23 mouse cellular contexts compared by ENCODE assay signal in genomic region chr6:140662290-140662689, GRCm38 (mm10). TPM values are rescaled to one million over a fixed set of nuclear protein-coding genes. Genes with fewer than 3 reads are reported as not detected.
DNase-seq lines count a peak whose midpoint lies in the region; ATAC-seq and TF ChIP-seq lines count a peak whose summit lies in the region.
"Had no signal": no experiment of that assay in that cellular context is flagged by ENCODE, and none has a peak within 500 bp of the region (broad histone marks: within the 10 kb centered on the region; RNA-seq: fewer than 3 reads in every experiment).

No protein-coding gene starts in this region.

- H3K4me1 ChIP-seq in lung, postnatal 0 days (ENCODE audit: insufficient read depth, low read depth, low read length): no peaks in the 10 kb centered on the region
- no peaks in the 10 kb centered on the region; the same call in 1 of the 2 replicates for H3K4me1 ChIP-seq in lung, adult 2 months (ENCODE audit: control insufficient read depth, insufficient read depth, low read length)
- H3K4me1 ChIP-seq in MEL (ENCODE audit: control insufficient read depth in 1 of 2, insufficient read depth in 2 of 2, low read length in 2 of 2): no peaks in the 10 kb centered on the region
- H3K4me1 ChIP-seq in heart, postnatal 0 days (ENCODE audit: control insufficient read depth, insufficient read depth): peaks cover 12% of the 10 kb centered on the region; the same call in 1 of the 2 replicates

- peak; percentile 88 for DNase-seq in heart, adult 11 months
- no peak for DNase-seq in heart, adult 8-10 months (ENCODE audit: low spot score)
- DNase-seq in lung, postnatal 0 days (ENCODE audit: low spot score): no peak
- DNase-seq in lung, adult 2 months: no peak
- no peak for DNase-seq in MEL (ENCODE audit: low read depth, low spot score)
- DNase-seq in heart, postnatal 0 days (ENCODE audit: low spot score): no peak
- DNase-seq in adrenal gland, postnatal 10 days: no peak
- DNase-seq: cerebellum, adult 11 months; cerebellum, adult 9-11 months; gastrocnemius, postnatal 10 days; kidney, postnatal 14 days; left cerebral cortex, postnatal 4 days; lung, postnatal 14 days; retina, postnatal 1 day; right cerebral cortex, postnatal 25 days had no signal

- H3K27ac ChIP-seq in lung, postnatal 0 days (ENCODE audit: low read length): no peak overlapping the region
- H3K27ac ChIP-seq in MEL (ENCODE audit: control insufficient read depth, low read depth, low read length): no peak overlapping the region
- 0 out of 2 replicates have a peak overlapping the region, but pooled peaks have one; percentile 9 for H3K27ac ChIP-seq in heart, postnatal 0 days (ENCODE audit: low read depth)
- H3K27ac ChIP-seq: embryonic facial prominence, embryonic 15.5 days; hindbrain, postnatal 0 days; limb, embryonic 15.5 days; liver, embryonic 14.5 days; midbrain, embryonic 13.5 days; neural tube, embryonic 13.5 days had no signal

- no peak for TF ChIP-seq RAD21 in MEL (IDR thresholded peaks at IDR 0.05; ENCODE audit: low read depth, low read length)

- ATAC-seq in lung, postnatal 0 days: 0 out of 2 replicates have a peak, but pooled peaks have one; percentile 19
- peak; percentile 56 for ATAC-seq in heart, postnatal 0 days (ENCODE audit: insufficient read depth, low read depth)
- ATAC-seq: forebrain, embryonic 16.5 days; hindbrain, postnatal 0 days; intestine, embryonic 16.5 days; midbrain, embryonic 13.5 days had no signal

- WGBS in lung, postnatal 0 days: 61% methylated on average over 6 of the region's 6 CpGs
- 49% methylated on average over 6 of the region's 6 CpGs for WGBS in lung, adult 2 months
- WGBS in heart, postnatal 0 days: 60% methylated on average over 6 of the region's 6 CpGs

- H3K27me3 ChIP-seq in lung, postnatal 0 days (replicated peaks; ENCODE audit: insufficient read depth, low read length): no peaks in the 10 kb centered on the region
- H3K27me3 ChIP-seq in MEL (ENCODE audit: control insufficient read depth in 1 of 2, insufficient read depth in 2 of 2, low read length in 2 of 2): no peaks in the 10 kb centered on the region
- no peaks in the 10 kb centered on the region for H3K27me3 ChIP-seq in heart, postnatal 0 days (ENCODE audit: control insufficient read depth, insufficient read depth, low read length)
- H3K27me3 ChIP-seq: embryonic facial prominence, embryonic 15.5 days; limb, embryonic 15.5 days; midbrain, embryonic 13.5 days; neural tube, embryonic 13.5 days had no signal

- H3K9me3 ChIP-seq in lung, postnatal 0 days (ENCODE audit: low read length): no peaks in the 10 kb centered on the region
- no peaks in the 10 kb centered on the region for H3K9me3 ChIP-seq in MEL (replicated peaks; ENCODE audit: insufficient read depth, low read length)
- H3K9me3 ChIP-seq in heart, postnatal 0 days (replicated peaks; ENCODE audit: control insufficient read depth, low read length): no peaks in the 10 kb centered on the region
- H3K9me3 ChIP-seq: embryonic facial prominence, embryonic 15.5 days; limb, embryonic 15.5 days; midbrain, embryonic 13.5 days; neural tube, embryonic 13.5 days had no signal

- H3K36me3 ChIP-seq in lung, postnatal 0 days (ENCODE audit: insufficient read depth, low read length): no peaks in the 10 kb centered on the region
- H3K36me3 ChIP-seq in MEL (ENCODE audit: control insufficient read depth in 1 of 2, insufficient read depth in 2 of 2, low read length in 2 of 2): no peaks in the 10 kb centered on the region
- H3K36me3 ChIP-seq in heart, postnatal 0 days (replicated peaks; ENCODE audit: control insufficient read depth, insufficient read depth, low read length): 0 out of 2 replicates have a peak, but pooled peaks cover 5% of the 10 kb centered on the region
- H3K36me3 ChIP-seq: limb, embryonic 15.5 days; midbrain, embryonic 13.5 days; neural tube, embryonic 13.5 days had no signal

- no peak overlapping the region for H3K9ac ChIP-seq in lung, postnatal 0 days (replicated peaks; ENCODE audit: low read depth)
- H3K9ac ChIP-seq in MEL (ENCODE audit: control insufficient read depth, low read depth, low read length, poor library complexity, severe bottlenecking): no peak overlapping the region
- no peak overlapping the region for H3K9ac ChIP-seq in heart, postnatal 0 days (replicated peaks; ENCODE audit: low read depth, low read length)
- H3K9ac ChIP-seq: embryonic facial prominence, embryonic 15.5 days; limb, embryonic 15.5 days; liver, embryonic 14.5 days; midbrain, embryonic 13.5 days; neural tube, embryonic 13.5 days had no signal

- TF ChIP-seq POLR2A in lung, adult 2 months (IDR thresholded peaks at IDR 0.05; ENCODE audit: borderline replicate concordance, extremely low read depth, low read depth, low read length): no peak
- TF ChIP-seq POLR2A in MEL (IDR thresholded peaks at IDR 0.05; ENCODE audit: control insufficient read depth in 1 of 2, insufficient read depth in 1 of 2, low read depth in 1 of 2, low read length in 2 of 2, poor library complexity in 1 of 2): no peak

- TF ChIP-seq EP300 in lung, postnatal 0 days (IDR thresholded peaks at IDR 0.05): no peak
- TF ChIP-seq EP300 in MEL (IDR thresholded peaks at IDR 0.05; ENCODE audit: low read depth in 1 of 2, low read length in 2 of 2): no peak
- no peak for TF ChIP-seq EP300 in heart, postnatal 0 days (IDR thresholded peaks at IDR 0.05; ENCODE audit: low read depth)

- no peaks in the 10 kb centered on the region for H3K79me2 ChIP-seq in MEL (ENCODE audit: control insufficient read depth, insufficient read depth, low read length, poor library complexity)

- H3K4me2 ChIP-seq in lung, postnatal 0 days (replicated peaks; ENCODE audit: low read depth, low read length): no peak overlapping the region
- H3K4me2 ChIP-seq in heart, postnatal 0 days (ENCODE audit: low read depth, low read length): no peak overlapping the region
- H3K4me2 ChIP-seq: embryonic facial prominence, embryonic 15.5 days; limb, embryonic 15.5 days; midbrain, embryonic 13.5 days; neural tube, embryonic 13.5 days had no signal

- H3K4me3 ChIP-seq in lung, postnatal 0 days (ENCODE audit: low read depth, low read length): no peak overlapping the region
- no peak overlapping the region for H3K4me3 ChIP-seq in lung, adult 2 months (replicated peaks; ENCODE audit: extremely low read depth, low read depth, low read length)
- H3K4me3 ChIP-seq in MEL (ENCODE audit: control insufficient read depth in 1 of 2, insufficient read depth in 1 of 2, low read depth in 2 of 2, low read length in 2 of 2): no peak overlapping the region
- H3K4me3 ChIP-seq in heart, postnatal 0 days (ENCODE audit: low read depth, low read length): no peak overlapping the region
- H3K4me3 ChIP-seq: embryonic facial prominence, embryonic 15.5 days; limb, embryonic 15.5 days; midbrain, embryonic 13.5 days; neural tube, embryonic 13.5 days had no signal

- no peak for TF ChIP-seq CTCF in lung, postnatal 0 days (IDR thresholded peaks at IDR 0.05)
- TF ChIP-seq CTCF in lung, adult 2 months (IDR thresholded peaks at IDR 0.05; ENCODE audit: insufficient read depth, low read length): no peak
- no peak for TF ChIP-seq CTCF in MEL (IDR thresholded peaks at IDR 0.05 in 2 of 3, conservative IDR thresholded peaks at IDR 0.05 in 1 of 3; ENCODE audit: control insufficient read depth in 1 of 3, insufficient read depth in 1 of 3, low read depth in 2 of 3, low read length in 3 of 3, poor library complexity in 1 of 3, severe bottlenecking in 1 of 3)
- no peak for TF ChIP-seq CTCF in heart, postnatal 0 days (IDR thresholded peaks at IDR 0.05; ENCODE audit: low read depth)

TF ChIP-seq in MEL, 35 proteins besides CTCF, POLR2A, EP300 and RAD21:
- TF ChIP-seq GABPA (IDR thresholded peaks at IDR 0.05; ENCODE audit: low read depth, low read length): no peak
- no peak for TF ChIP-seq NELFE (IDR thresholded peaks at IDR 0.05; ENCODE audit: low read depth, low read length)
- TF ChIP-seq ZMIZ1 (IDR thresholded peaks at IDR 0.05; ENCODE audit: low read depth, low read length): no peak
- no peak for TF ChIP-seq ELF1 (IDR thresholded peaks at IDR 0.05; ENCODE audit: low read depth, low read length)
- 0 out of 2 replicates have a peak, but pooled peaks have one; percentile 25 for TF ChIP-seq POLR2AphosphoS5 (IDR thresholded peaks at IDR 0.05; ENCODE audit: borderline replicate concordance, low read depth, low read length)
- TF ChIP-seq ZKSCAN1 (IDR thresholded peaks at IDR 0.05; ENCODE audit: low read depth, low read length): no peak

RNA-seq across cellular contexts. Expression of gene Aebp2, which starts 39.8 kb away (rescaled TPM):
- 10 to 100 TPM; 32.8 to 40.1 (median 34.9) TPM for total RNA-seq in heart, adult 8-10 months (2022)
- 7.6 and 9.9 TPM in 2 replicates for polyA plus RNA-seq in lung, postnatal 0 days (2015; fragmentation: Nextera tagmentation; extraction: Ambion mirVana)
- polyA plus RNA-seq in lung, adult 2 months (2012; rRNA removed): 30.3 and 31.7 TPM in 2 replicates
- total RNA-seq in MEL (2012; rRNA removed): 25.9 and 29.5 TPM in 2 replicates
- polyA plus RNA-seq in MEL (2012; ENCODE audit: insufficient read depth in 1 of 2, insufficient read length in 2 of 2, low read depth in 1 of 2, low replicate concordance in 2 of 2, missing spikeins in 1 of 2): 10 to 100 TPM; 32.5 to 42.0 TPM
- total RNA-seq in heart, postnatal 0 days (2014; rRNA removed; ENCODE audit: low replicate concordance): 14.8 and 23.8 TPM in 2 replicates
- 5.2 and 5.4 TPM in 2 replicates for polyA plus RNA-seq in heart, postnatal 0 days (2015; fragmentation: Nextera tagmentation; extraction: Ambion mirVana)
- total RNA-seq in adrenal gland, postnatal 10 days (2021): 10 to 100 TPM; 45.9 to 52.0 TPM
